Mouse (Mus musculus) midbrain, postnatal 0 days (tissue): ENCODE measurements around the gene Lactbl1. TPM values are rescaled to one million over a fixed set of nuclear protein-coding genes. Genes with fewer than 3 reads are reported as not detected.

ENCODE experiments used
- ATAC-seq: fragments of 200-750 bp; cut with Nextera tagmentation; 2 replicates; pipeline ENCODE4 v1.8.0; 2017; ENCODE audit warnings: moderate number of reproducible peaks, mild to moderate bottlenecking, moderate TSS enrichment, moderate library complexity; ENCODE audit not compliant: low FRiP score
- DNase-seq: peaks from one replicate; pipeline ENCODE4 v3.0.0-alpha.2; 2015; ENCODE audit warnings: low spot score
- H3K27ac ChIP-seq: fragments of 300-500 bp; sonication (generic); 2 replicates; pipeline ENCODE4 v1.5.1; 2014; ENCODE audit warnings: low read depth, mild to moderate bottlenecking, low read length, mixed read lengths
- H3K27me3 ChIP-seq: fragments of 300-500 bp; sonication (generic); 2 replicates; pipeline ENCODE4 v1.6.1; 2014; ENCODE audit warnings: low read length, control low read depth, mixed read lengths; ENCODE audit not compliant: insufficient read depth
- H3K36me3 ChIP-seq: fragments of 300-500 bp; sonication (generic); 2 replicates; pipeline ENCODE4 v1.6.1; 2014; ENCODE audit warnings: low read length, control low read depth, mixed read lengths; ENCODE audit not compliant: insufficient read depth
- H3K4me1 ChIP-seq: fragments of 300-500 bp; sonication (generic); 2 replicates; pipeline ENCODE4 v1.6.1; 2014; ENCODE audit warnings: mild to moderate bottlenecking, control low read depth, antibody characterized with exemption, low read length, mixed read lengths; ENCODE audit not compliant: insufficient read depth
- H3K4me2 ChIP-seq: fragments of 300-500 bp; sonication (generic); 2 replicates; pipeline ENCODE4 v1.6.1; 2014; ENCODE audit warnings: low read depth, mild to moderate bottlenecking, low read length, mixed read lengths; ENCODE audit not compliant: poor library complexity, severe bottlenecking
- H3K4me3 ChIP-seq: fragments of 300-500 bp; sonication (generic); 2 replicates; pipeline ENCODE4 v1.5.1; 2014; ENCODE audit warnings: low read depth, mild to moderate bottlenecking, low read length, moderate library complexity
- H3K9ac ChIP-seq: fragments of 300-500 bp; sonication (generic); replicated peaks from 2 replicates; pipeline ENCODE4 v1.6.1; 2014; ENCODE audit warnings: mild to moderate bottlenecking, low read length, moderate library complexity, mixed read lengths; ENCODE audit not compliant: poor library complexity, severe bottlenecking
- H3K9me3 ChIP-seq: fragments of 300-500 bp; sonication (generic); 2 replicates; pipeline ENCODE4 v1.6.1; 2016; ENCODE audit warnings: low read length, control low read depth
- CTCF ChIP-seq: IDR thresholded peaks from 2 replicates; pipeline ENCODE4 v1.5.1; 2016; ENCODE audit warnings: antibody characterized with exemption, mild to moderate bottlenecking
- WGBS: fragments of 180-500 bp; shearing (Covaris S2); extraction: QIAGEN DNeasy Blood & Tissue Kit; methylation state at CpG from one replicate; pipeline ENCODE4 v1.1.7; 2014; 5-methylcytosine and 5-hydroxymethylcytosine counted together
- polyA plus RNA-seq: library from polyadenylated mRNA; unstranded; fragments of >200 nt; fragmentation: Nextera tagmentation; extraction: Ambion mirVana; gene quantifications from 2 replicates; pipeline ENCODE4 v1.2.1, GENCODE M21; 2015
- total RNA-seq: library from RNA; depleted of rRNA; stranded (reverse); fragments of >200 nt; gene quantifications from 2 replicates; pipeline ENCODE4 v1.2.3, GENCODE M21; 2014

Lactbl1 gene
- total and polyA plus RNA-seq, 2 experiments from 2014 or later, result 0.09 to 0.93 TPM

- H3K4me1 ChIP-seq, result peaks cover 4% of the 10 kb centered on the region; the same call in 1 of the 2 replicates
- H3K4me2 ChIP-seq, result peak within 1 kb of the TSS; percentile 63
- no peaks in the 10 kb centered on the region for H3K27me3 ChIP-seq
- DNase-seq (peak; percentile 96), ATAC-seq (peak; percentile 93)
- WGBS, result 0% methylated on average over 33 of the region's 45 CpGs
- H3K36me3 ChIP-seq, result no peaks in the 10 kb centered on the region
- H3K4me3 ChIP-seq, result peak within 1 kb of the TSS; percentile 98
- peak within 1 kb of the TSS; percentile 99 for H3K9ac ChIP-seq
- TF ChIP-seq CTCF, result peak; percentile 96
- no peaks in the 10 kb centered on the region for H3K9me3 ChIP-seq
- H3K27ac ChIP-seq, result peak within 1 kb of the TSS; percentile 95
Observed at GRCm38 (mm10) chr4:136602568-136602967, 19.9 kb upstream of the Lactbl1 start, which contains the start of gene Kdm1a. Gene Kdm1a (minus strand): TSS chr4:136602723.

DNA sequence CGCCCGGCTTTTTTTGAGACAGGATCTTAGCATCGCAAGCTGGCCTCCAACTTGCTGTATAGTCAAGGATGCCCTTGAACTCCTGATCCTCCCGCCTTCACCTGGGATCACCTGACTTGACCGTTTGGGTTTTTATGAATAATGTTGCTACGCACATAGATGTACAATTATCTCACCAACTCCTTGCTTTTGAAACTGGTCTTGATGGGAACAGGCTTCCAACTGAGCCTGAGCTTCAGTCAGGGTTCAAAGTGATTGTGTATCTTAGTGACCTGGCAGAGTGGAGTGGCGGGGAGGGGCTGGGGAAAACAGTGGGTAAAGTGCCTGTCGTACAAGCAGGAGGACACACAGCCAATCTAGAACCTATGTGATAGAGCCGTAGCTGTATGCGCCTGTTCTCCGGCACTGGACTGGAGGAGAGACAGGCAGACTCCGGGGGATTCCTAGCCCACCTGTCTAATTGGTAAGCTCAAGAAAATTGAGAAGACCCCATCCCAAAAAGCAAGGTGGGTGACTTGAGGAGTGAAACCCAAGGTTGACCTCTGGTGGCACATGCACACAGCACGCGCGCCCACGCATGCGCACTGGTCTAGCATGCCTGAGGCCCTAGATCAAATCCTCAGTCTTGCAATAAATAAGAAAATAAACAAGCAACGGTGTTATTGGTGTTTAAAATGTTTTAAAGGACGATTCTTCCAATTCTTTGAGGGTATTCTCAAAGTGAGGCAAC is 16.5 kb upstream of the Lactbl1 start:
- WGBS, result 95% methylated on average over 19 of the region's 19 CpGs
- DNase-seq (no peak), ATAC-seq (no peak)
- no peak overlapping the region for H3K4me2 ChIP-seq
- no peaks in the 10 kb centered on the region for H3K9me3 ChIP-seq
- no peak for TF ChIP-seq CTCF
- no peaks in the 10 kb centered on the region for H3K27me3 ChIP-seq
- no peak overlapping the region for H3K9ac ChIP-seq
- no peaks in the 10 kb centered on the region for H3K4me1 ChIP-seq
- no peak overlapping the region for H3K4me3 ChIP-seq
- H3K36me3 ChIP-seq, result no peaks in the 10 kb centered on the region
- H3K27ac ChIP-seq, result no peak overlapping the region

GRCm38 (mm10) chr4:136610387-136610856 is 12.0 kb upstream of the Lactbl1 start, which contains the start of gene Tex46:
Gene Tex46 (plus strand): TSS chr4:136610437.
- Histone ChIP-seq H3K9me3 (no peaks in the 10 kb centered on the region), H3K27ac (no peak within 1 kb of the TSS), H3K27me3 (no peaks in the 10 kb centered on the region), H3K4me2 (no peak within 1 kb of the TSS), H3K4me1 (no peaks in the 10 kb centered on the region), H3K9ac (no peak within 1 kb of the TSS), H3K36me3 (no peaks in the 10 kb centered on the region), H3K4me3 (no peak within 1 kb of the TSS)
- no peak for TF ChIP-seq CTCF
- 55% methylated on average over 4 of the region's 4 CpGs for WGBS
- DNase-seq (no peak), ATAC-seq (no peak)

DNA sequence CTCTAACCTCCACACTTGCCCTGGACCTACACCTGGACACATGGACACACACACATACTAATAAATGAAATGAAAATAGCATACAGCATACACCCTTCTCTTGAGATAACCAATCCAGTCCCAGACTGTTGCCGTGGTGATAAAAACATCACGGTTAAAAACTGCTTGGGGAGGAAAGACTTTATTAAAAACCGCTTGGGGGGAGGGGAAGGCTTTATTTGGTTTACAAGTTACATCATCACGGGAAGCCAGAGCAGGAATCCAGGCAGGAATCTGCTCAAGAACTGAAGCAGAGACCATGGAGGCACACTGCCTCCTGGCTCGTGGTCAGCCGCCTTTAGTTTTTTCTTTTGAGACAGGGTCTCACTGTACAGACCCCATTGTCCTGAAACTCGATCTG is 8.8 kb upstream of the Lactbl1 start:
- DNase-seq (peak; percentile 47), ATAC-seq (no peak)
- Histone ChIP-seq H3K9me3 (no peaks in the 10 kb centered on the region), H3K27me3 (no peaks in the 10 kb centered on the region), H3K4me1 (no peaks in the 10 kb centered on the region), H3K4me3 (no peak overlapping the region), H3K27ac (no peak overlapping the region), H3K9ac (no peak overlapping the region), H3K4me2 (no peak overlapping the region), H3K36me3 (no peaks in the 10 kb centered on the region)
- TF ChIP-seq CTCF, result no peak
- 56% methylated on average over 7 of the region's 7 CpGs for WGBS

DNA sequence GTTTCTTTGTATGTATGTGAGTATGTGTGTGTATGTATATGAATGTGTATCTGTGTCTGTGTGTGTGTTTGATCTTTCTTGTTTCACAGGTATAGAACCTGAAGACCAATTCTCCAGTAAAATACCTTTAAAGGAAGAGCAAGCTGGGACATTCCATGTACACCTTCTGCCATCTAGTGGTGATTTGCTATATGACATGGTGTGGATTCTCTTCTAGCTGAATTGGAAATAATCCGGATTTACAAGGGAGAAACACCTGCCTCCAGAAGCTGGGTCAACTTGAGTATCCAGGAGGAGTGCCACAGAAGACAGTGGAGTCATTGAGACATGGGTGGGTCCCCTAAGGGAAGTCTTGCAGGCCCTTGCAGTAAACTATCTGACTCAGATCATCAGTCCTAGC is 1.1 kb upstream of the Lactbl1 start:
- WGBS, result 0% methylated on average over 1 of the region's 1 CpGs
- H3K4me3 ChIP-seq, result no peak overlapping the region
- no peak overlapping the region for H3K4me2 ChIP-seq
- no peaks in the 10 kb centered on the region for H3K9me3 ChIP-seq
- DNase-seq (peak; percentile 88), ATAC-seq (no peak)
- H3K9ac ChIP-seq, result no peak overlapping the region
- H3K27me3 ChIP-seq, result no peaks in the 10 kb centered on the region
- no peaks in the 10 kb centered on the region for H3K4me1 ChIP-seq
- H3K36me3 ChIP-seq, result no peaks in the 10 kb centered on the region
- TF ChIP-seq CTCF, result peak; percentile 98
- no peak overlapping the region for H3K27ac ChIP-seq

GRCm38 (mm10) chr4:136621956-136622355 is 465 bp upstream of the Lactbl1 start:
- Histone ChIP-seq H3K27ac (no peak overlapping the region), H3K4me1 (no peaks in the 10 kb centered on the region), H3K36me3 (no peaks in the 10 kb centered on the region), H3K27me3 (no peaks in the 10 kb centered on the region), H3K4me2 (no peak overlapping the region), H3K9ac (no peak overlapping the region), H3K9me3 (no peaks in the 10 kb centered on the region), H3K4me3 (no peak overlapping the region)
- TF ChIP-seq CTCF, result no peak
- DNase-seq (no peak), ATAC-seq (no peak)
- WGBS, result 55% methylated on average over 5 of the region's 5 CpGs
